Mouse (Mus musculus): ENCODE results near the gene Musk.
"Not testable (repeated sequence)": the region's sequence is repeated elsewhere in the genome, so short reads cannot be mapped to it uniquely, and the experiment has no call there.

Musk gene

DNA sequence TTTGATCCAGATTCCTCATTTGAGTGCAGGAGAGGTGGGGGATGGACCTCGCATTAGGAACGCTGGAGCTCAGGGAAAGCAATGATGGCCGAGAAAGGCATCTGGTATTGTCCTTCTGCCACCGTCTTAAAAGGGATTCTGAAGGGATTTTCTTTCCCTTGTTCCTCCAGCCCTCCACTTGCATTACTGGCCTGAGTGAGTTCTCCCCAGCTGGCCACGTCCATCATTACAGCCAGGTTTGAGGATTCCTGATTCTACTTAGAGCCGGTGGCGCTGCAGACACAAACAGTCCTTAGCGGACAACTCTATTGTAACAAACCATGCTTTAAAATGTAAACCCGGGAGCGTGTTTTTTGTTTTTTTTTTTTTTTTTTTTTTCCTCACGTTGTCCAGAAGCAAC, at the start of gene Musk:
Musk (plus strand) TSS at position 274 of the 400 bp plus-strand sequence.
- POLR2A ChIA-PET = interaction anchor here in 2 of 4 experiments (0.6 to 1.2 kb wide), 3 partner anchors 9 to 512 kb away, joined by 3 to 8 read pairs (median 4); no protein-coding TSS in a partner anchor
- CTCF ChIA-PET = interaction anchor here in 2 of 4 experiments (0.7 kb wide), 2 partner anchors 130 to 762 kb away, joined by 3 to 6 read pairs; no protein-coding TSS in a partner anchor

DNA sequence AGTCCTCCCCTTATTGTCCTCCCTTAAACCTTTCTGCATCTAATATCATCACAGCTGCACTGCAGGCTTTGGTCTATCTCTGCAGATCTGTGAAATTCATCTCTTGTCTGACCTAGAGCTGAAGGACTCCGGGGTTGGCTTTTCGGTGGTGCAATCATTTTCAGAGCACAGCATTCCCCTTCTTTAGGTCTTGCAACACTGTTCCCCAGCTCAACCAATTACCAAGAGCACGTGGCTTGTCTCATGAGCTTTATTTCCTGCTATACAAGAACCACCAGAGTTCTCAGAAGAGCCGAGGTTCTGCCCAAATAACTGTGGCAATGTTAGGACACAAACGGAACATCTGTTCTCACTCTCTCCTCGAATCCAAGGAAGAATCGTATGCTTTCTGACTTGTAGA, 45.3 kb upstream of the Musk start:
- ChIA-PET CTCF (interaction anchor here in 2 of 4 experiments (0.9 to 1.1 kb wide), 2 partner anchors 13 kb away, joined by 4 read pairs; no protein-coding TSS in a partner anchor), POLR2A (interaction anchor here in 1 of 4 experiments (1.2 kb wide), 1 partner anchor 474 kb away, joined by 3 read pairs; no protein-coding TSS in a partner anchor)

DNA sequence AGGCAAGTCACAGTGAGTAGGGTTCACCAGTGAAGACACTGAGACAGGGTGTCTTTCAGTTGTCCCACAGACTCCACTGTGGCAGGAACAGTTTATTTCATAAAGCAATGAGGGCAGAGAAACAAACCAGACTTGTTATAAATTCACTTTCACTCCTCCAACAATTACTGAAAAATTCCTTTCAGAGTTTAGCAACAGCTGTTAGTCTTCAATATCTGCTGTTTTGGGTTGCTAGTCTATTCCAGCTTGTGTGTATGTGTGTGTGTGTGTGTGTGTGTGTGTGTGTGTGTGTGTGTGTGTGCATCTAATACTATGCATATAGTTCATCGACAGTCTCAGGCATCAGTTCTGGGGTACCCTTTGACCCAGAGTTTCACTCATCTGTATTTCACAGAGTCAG, 40.2 kb upstream of the Musk start:
- ChIA-PET POLR2A (no interaction called here), CTCF (no interaction called here)

DNA sequence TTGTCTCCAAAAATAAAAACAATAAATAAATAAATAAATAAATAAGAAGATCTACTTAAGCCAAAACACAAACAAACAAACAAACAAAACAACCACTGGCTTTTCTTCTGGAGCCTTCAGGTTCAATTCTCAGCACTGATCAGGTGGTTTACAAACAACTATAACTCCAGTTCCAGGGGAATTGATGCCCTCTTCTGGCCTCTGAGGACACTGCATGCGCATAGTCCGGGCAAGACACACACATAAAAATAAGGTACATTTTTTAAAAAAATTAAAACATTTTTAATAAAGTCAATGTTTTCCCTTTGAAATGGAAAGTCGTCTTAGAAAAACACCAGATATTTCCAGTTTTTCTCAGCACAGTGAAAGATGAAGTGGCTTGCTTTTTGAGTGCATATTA, 33.4 kb upstream of the Musk start:
- CTCF ChIA-PET = interaction anchor here (0.9 to 1.6 kb wide), 7 partner anchors 12 to 351 kb away, joined by 3 to 8 read pairs (median 4); no protein-coding TSS in a partner anchor
- POLR2A ChIA-PET = interaction anchor here in 1 of 4 experiments (0.6 kb wide), 1 partner anchor 93 kb away, joined by 3 read pairs; no protein-coding TSS in a partner anchor

DNA sequence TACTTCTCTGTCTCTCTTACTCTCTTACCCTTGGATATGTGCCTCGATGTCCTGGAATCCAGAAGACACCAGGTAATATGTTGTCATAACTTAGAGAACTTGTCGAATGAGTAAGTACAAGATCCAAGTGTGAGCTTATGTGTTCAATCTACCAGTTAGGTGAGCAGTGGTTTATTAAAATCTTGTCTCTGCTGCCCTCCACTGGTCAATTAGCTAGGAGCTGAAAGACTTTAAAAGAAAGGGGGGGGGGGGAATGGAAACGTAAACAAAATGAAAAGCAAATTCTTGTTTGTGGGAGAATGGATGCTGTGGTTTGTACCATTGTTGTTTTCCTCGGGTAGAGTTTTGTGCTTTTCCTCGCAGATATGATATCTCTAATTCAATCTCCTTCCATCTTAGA, 32.4 kb upstream of the Musk start:
- POLR2A ChIA-PET = interaction anchor here (0.5 to 1.1 kb wide), 5 partner anchors 96 to 337 kb away, joined by 3 to 5 read pairs (median 3); partner anchors contain the start of genes D630039A03Rik (in 1 of the 4) and Txn1 (in 1 of the 4)
- CTCF ChIA-PET = interaction anchor here (0.6 to 1.6 kb wide), 37 partner anchors 13 to 1746 kb away, joined by 3 to 8 read pairs (median 4); no protein-coding TSS in a partner anchor

DNA sequence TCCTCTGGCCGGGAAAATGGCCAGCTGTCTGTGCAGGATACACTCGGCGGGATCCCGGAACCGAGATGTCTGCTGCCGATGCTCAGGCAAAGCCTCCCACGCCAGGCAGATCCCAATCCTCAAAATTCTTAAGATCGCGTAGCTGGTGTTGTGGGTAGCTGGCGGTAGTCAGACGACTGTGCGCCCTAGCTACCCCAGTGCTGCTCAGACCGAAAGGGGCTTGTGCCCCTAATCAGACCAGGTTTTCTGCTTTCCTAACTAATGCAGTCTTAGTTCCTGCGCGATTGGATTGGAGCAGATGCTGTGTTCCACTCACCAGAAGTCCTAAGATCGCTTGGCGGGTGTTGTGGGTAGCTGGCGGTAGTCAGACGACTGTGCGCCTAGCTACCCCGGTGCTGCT, 25.0 kb upstream of the Musk start:
- CTCF ChIA-PET = not testable (repeated sequence)
- POLR2A ChIA-PET = interaction anchor here in 3 of 4 experiments (0.6 to 1.1 kb wide), 5 partner anchors 16 to 419 kb away, joined by 3 to 7 read pairs (median 4); partner anchors contain the start of gene Txn1 (in 1 of the 3)

DNA sequence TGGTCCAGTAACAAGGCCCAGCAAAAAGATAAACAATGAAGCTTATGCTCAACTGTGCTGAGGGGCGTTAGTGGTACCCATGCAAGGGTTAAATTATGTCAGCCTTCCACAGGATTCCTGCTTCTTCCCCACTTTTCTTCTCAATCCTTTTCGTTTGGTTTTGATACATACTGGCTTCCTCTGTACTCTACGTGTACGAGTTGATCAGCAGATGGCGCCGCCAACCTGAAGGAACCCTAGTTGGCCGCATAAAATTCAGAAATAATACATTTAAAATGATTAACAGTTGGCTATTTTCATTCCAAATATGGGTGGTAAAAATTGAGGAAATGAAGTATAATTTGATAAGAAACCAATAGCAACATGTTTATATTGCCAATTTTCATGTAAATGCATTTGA, 19.5 kb upstream of the Musk start:
- ChIA-PET CTCF (no interaction called here), POLR2A (no interaction called here)

DNA sequence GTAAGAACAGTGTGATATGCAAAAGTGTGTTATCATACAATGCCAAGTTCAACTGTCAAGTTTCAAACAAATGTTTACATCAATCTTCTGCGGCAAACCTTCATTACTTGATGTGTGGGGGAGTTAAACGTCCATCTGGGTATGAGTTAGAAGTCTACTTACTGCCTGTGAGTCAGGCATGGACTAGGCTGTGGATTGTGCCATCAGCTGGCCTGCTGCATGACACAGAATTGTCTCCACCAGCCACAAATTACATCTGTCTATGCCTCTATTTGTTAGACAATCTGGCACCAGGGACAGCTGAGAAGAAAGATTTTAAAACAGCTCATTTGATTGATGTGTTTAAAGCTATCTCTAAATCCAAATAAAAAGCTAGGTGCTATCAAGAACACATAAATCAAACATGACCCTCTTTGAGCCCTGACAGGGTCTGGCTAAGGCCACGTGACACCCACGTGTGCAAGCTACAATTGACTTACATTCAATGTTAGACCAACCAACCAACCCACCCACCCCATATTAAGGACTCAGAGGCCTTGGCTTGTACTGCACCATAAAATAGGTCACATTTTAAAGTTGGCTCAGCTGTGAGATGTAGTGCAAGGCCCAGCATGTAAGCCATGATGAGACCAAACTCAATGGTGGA, 16.7 kb upstream of the Musk start:
- POLR2A ChIA-PET = interaction anchor here in 1 of 4 experiments (0.6 kb wide), 1 partner anchor 14 kb away, joined by 3 read pairs; no protein-coding TSS in a partner anchor
- CTCF ChIA-PET = interaction anchor here in 3 of 4 experiments (0.6 kb wide), 3 partner anchors 85 to 1286 kb away, joined by 3 to 7 read pairs (median 4); no protein-coding TSS in a partner anchor

DNA sequence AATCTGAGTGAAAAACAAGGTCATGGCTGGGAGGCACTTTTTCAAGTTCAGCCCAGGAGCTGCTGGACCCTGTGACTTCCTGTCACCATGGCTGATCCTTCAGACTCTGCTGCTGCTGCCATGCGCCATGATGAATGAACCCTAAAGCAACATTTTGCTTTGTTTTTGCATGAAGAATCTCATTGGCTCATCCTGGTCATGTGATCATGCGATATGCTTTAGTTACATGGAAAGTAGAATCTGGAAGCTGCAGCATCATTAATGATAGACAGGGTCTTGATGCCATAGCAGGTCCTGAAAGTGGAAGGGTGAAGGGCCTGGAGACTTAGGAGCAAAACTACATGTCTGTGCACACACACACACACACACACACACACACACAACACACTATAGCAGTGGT, 15.8 kb upstream of the Musk start:
- ChIA-PET CTCF (interaction anchor here in 3 of 4 experiments (0.5 to 0.7 kb wide), 3 partner anchors 180 to 734 kb away, joined by 3 read pairs; no protein-coding TSS in a partner anchor), POLR2A (interaction anchor here in 1 of 4 experiments (0.7 kb wide), 1 partner anchor 248 kb away, joined by 4 read pairs; no protein-coding TSS in a partner anchor)

DNA sequence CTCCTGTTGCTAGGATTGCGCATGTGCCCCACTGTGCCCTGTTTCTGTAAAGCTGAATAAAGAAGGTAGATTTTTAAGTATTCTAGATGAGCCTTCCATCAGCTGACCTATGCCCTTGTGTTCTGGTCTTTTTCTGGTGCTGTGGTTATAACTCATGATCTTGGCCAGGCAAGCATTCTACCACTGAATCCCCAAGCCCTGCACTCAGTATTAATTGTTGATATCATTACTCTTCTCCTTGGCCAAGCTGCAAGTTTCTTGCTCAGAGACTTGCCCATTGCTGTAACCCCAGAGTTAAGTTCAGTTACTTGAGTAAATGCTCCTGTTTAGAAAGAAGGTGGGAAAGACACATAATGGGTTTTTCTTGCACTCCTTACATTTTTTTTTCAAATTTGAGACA, 14.8 kb upstream of the Musk start:
- ChIA-PET CTCF (no interaction called here), POLR2A (no interaction called here)

DNA sequence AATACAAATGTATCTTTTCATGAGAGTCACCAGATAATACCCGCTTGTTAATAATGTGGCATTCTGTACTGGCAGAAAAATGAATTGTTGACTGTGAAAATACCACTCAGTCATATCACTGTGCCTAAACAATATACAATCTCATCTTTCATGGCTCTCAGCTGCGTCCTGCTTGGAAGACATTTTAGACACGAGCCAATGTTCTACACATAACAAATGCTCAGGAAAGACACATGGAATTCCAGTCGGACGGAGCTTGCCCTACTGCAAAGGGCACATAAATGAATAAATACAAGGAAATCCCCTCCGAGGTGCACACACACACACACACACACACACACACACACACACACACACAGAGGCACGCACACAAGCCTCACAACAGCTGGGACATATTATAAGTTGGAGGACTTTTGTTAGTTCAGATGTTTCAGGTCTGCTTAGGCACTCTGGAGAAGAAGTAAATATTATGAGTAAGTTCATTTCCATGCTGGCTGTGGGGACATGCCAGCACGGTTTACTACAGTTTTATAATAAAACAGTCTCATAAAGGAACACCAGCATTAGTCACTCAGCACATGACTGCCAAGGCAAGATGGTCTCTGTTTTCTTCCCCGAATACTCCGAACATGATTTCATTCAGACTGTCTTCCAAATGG, 14.1 kb upstream of the Musk start:
- POLR2A ChIA-PET = interaction anchor here in 1 of 4 experiments (0.6 kb wide), 1 partner anchor 352 kb away, joined by 3 read pairs; no protein-coding TSS in a partner anchor

DNA sequence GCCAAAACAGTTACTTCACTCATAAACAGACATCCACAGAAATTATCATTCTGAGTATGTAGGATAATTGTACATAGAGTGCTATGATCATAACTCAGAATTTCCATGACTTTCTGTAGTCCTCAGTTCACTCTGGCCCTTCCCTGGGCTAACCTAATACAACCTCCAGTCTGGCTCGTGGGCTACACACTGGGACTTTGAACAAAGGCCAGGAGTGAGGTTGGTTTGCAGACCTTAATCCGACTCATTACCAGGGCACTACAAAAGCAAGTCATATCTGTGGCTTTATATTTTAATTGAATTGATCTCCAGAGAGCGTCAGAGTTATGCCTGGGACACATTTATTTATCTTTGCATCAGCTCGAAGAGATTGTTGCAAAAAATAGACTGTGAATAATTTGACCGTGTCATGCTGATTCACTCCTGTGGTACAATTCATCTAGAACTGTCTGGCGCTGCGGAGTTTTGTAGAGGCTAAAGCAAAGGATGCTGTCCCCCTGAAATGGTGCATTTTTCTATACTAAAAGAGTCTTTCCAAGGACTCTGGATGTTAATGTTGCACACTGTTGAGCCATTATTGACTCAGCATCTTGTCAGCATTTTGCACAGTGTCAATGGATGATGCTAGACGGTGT, 10.4 kb upstream of the Musk start:
- POLR2A ChIA-PET = no interaction called here
- CTCF ChIA-PET = no interaction called here

More for the DNA sequence above, 14.1 kb upstream of the Musk start:
- CTCF ChIA-PET = no interaction called here

DNA sequence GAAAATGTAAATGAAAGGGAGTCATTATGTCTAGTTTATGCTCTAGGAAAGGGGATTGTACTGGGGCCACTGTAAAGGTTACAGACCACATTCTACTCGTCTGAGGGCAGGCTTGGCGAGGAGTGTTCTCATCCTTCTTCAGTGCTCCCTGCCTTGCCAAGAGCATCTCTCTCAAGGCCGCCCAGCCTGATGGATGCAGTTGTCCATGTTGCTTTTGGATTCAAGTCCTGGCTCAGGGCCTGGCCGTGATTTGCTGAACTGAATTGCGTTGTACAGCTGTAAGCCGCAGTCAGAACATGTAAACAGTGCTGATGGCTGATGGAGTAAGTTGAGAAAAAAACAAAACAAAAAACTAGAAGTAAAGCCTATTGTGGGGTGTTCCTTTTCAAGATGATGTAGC, 7.4 kb upstream of the Musk start:
- POLR2A ChIA-PET = no interaction called here
- CTCF ChIA-PET = interaction anchor here in 1 of 4 experiments (0.6 kb wide), 1 partner anchor 367 kb away, joined by 3 read pairs; no protein-coding TSS in a partner anchor

DNA sequence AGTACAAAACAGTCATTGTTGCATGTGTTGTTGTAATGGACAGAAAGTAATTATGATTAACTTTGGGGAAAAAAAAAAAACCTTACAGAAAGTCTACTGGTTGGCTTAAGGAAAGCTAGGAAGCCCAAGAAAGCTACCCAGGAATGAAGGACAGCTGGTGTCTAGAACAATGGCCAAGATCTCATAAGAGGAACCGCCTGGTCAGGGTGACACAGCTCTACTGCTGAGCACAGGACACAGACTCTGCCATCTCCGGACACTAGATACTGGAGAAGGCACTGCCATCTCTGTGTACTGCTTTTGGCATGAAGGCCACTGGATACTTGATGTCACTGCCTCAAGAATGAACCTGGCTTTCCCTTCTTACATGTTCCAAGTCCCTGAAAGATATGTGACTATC, 5.6 kb upstream of the Musk start:
- ChIA-PET CTCF (no interaction called here), POLR2A (interaction anchor here in 1 of 4 experiments (0.7 kb wide), 1 partner anchor 139 kb away, joined by 6 read pairs; no protein-coding TSS in a partner anchor)

DNA sequence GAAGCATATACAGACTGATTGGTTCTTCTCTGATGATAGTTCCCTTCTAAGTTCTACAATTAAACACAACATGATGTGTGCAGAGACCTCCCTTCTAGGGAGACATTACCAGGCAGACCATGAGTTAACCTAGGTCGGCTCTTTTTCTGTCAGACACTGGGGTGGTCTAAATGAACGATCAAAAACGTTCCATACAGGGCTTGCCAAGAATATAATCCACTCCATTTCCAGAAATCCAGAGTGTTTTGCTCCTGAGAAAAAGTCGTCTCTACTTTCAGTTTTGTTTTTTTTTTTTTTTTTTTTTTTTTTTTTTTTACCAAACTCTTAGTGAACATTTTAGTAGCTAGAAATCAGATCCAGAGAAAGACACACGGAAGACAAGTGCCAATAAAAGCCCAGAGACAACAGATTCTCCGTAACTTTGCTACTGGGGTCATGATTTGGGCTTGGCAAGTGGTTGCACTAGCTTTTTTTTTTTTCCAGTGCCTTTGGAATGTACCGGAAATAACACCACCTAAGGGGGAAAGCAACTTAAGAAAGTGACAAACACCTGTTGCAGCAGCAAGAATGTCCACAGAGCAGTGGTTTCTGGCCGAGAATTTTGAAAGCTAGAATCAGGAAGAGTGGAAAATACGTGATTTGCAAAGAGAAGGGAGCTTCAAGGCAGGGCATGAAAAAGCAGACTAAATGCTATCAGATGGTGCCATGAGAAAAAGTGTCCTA, 769 bp downstream of the Musk start:
- POLR2A ChIA-PET = interaction anchor here in 2 of 4 experiments (0.7 to 1.2 kb wide), 3 partner anchors 330 to 1224 kb away, joined by 3 read pairs; no protein-coding TSS in a partner anchor
- CTCF ChIA-PET = no interaction called here

DNA sequence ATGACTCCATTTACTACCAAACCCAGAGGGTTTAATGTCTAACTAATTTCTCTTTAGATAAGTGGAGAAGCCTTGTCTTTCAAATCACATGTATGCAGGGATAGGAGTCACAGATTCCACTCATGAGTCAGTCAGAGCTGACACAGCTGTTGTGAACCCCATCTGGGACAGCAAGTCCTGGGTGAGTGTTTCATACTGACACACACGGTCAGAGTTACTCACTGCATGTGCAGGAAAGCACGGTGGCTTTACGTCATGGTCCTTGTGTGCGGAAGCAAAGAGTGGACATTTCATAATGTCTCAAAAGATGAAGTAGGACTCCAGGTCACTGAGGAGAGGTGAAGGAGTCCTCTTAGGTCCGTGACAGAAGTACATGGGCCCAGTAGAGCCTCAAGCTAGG, 3.0 kb downstream of the Musk start:
- POLR2A ChIA-PET = interaction anchor here in 1 of 4 experiments (0.6 kb wide), 1 partner anchor 130 kb away, joined by 4 read pairs; no protein-coding TSS in a partner anchor
- CTCF ChIA-PET = no interaction called here

DNA sequence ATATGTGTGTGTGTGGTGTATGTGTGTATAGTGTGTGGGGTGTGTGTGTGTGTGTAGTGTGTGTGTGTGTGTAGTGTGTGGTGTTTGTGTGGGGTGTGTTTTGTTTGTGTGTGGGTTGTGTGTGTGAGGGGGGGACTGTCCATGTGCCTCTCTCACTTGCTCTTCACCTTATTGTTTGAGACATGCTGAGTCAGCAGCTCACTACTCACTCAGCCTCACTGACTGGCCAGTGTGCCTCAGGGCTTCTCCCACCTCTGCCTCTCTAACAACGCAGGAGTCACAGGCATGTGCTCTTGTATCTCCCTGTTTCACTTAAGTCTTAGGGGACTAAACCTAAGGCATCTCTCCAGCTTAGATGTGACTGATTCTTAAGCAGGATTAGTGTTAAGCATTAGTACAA, 6.1 kb downstream of the Musk start:
- CTCF ChIA-PET = no interaction called here
- POLR2A ChIA-PET = no interaction called here

DNA sequence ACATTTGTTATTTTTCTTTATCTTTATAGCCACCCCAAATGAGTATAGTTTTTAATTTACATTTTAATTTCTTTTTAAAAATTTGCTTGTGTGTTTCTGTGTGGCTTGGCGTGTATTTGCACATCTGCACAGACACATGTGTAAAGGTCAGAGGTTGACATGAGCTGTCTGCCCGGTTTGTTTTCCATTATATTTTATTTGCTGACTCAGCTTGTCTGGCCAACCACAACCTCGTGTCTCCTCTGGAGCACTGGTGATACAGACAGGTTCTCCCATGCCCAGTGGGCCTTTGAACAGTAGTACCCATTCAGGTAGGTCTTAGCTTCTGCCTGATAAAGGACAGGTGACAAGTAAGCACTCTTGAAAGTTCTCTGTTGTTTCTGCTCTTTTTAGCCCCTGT, 7.3 kb downstream of the Musk start:
- CTCF ChIA-PET = no interaction called here
- POLR2A ChIA-PET = no interaction called here

DNA sequence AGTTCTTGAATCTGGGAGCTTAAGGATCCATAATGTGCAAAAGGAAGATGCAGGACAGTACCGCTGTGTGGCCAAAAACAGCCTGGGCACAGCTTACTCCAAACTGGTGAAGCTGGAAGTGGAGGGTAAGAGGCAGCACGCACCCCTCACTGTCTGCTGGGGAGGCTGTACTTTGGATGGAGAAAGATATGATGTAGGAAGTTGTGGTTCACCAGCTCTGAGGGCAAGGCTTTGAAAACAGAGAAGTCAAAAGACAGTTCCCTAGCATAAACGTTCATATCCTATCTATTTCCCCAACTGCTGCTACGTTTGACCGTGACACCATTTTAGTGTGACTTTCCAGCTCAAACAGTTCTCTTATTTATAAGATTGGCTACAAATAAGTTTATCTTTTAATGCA, 18.1 kb downstream of the Musk start:
- POLR2A ChIA-PET = no interaction called here
- CTCF ChIA-PET = no interaction called here
